Mouse (Mus musculus): ENCODE data around the gene Calb2.
A peak's percentile ranks its signal among the peaks of the same experiment; 100 is the strongest.

DNA sequence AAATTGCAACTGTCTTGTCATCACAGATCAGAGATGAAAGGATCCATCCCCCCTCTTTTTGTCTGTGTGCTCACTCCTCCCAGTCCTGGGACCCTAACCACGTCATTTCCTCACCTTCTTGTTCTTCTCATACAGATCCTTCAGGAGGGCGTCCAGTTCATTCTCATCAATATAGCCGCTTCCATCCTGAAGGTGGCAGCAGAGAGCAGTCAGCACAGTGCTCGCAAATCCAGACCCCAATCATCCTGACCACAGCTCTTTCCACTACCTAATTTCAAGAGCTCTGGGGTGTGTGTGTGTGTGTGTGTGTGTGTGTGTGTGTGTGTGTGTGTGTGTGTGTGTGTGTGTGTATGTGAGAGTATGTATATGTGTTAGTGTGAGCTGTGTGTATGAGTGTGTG lies 22.5 kb downstream of the Calb2 start:
- TF ChIP-seq CTCF (IDR thresholded peaks at IDR 0.05; ENCODE audit: borderline replicate concordance, insufficient read depth, low read length), result peak; percentile 91
- TF ChIP-seq POLR2A (IDR thresholded peaks at IDR 0.05; ENCODE audit: low read depth, low read length), result no peak

All from embryonic fibroblast, embryonic 13.5 days (primary cell).